Mouse (Mus musculus): ENCODE measurements around the gene Zc3h12a. TPM values are rescaled to one million over a fixed set of nuclear protein-coding genes. Genes with fewer than 3 reads are reported as not detected.

The Zc3h12a gene
- polyA plus RNA-seq, 1 experiment from 2014 or later, result 0.31 TPM

DNA sequence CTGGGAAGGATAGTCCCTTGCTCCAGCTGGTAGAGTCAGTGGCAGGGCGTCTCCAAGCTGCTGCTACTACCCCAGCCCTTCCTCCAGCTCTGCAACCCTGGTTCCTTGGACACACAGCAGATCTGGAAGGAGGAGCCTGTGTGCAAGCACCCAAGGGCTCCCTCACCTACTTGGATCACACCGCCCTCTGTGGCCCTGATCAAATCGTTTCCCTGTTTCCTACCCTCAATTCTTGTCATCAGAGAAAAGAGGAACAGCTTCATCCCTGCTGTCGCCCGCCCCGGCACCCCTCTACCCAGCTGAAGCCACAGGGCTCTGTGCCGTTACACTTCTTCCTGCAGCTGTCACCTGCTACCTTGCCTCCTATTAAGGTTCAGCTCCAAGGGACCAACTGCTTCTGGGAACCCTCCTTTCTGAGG is 9.7 kb downstream of the Zc3h12a start:
- Histone ChIP-seq H3K36me3 (replicated peaks; ENCODE audit: control insufficient read depth, insufficient read depth, low read depth, low read length) (no peaks in the 10 kb centered on the region), H3K4me2 (ENCODE audit: low read depth, low read length) (no peak overlapping the region), H3K9me3 (replicated peaks; ENCODE audit: control insufficient read depth, low read length) (no peaks in the 10 kb centered on the region), H3K4me3 (ENCODE audit: low read depth, low read length) (no peak overlapping the region), H3K27me3 (ENCODE audit: control insufficient read depth, insufficient read depth, low read length) (no peaks in the 10 kb centered on the region), H3K9ac (replicated peaks; ENCODE audit: low read length) (no peak overlapping the region), H3K27ac (replicated peaks; ENCODE audit: low read depth, low read length) (no peak overlapping the region), H3K4me1 (ENCODE audit: control insufficient read depth, insufficient read depth, low read length) (no peaks in the 10 kb centered on the region)
- ATAC-seq (replicated peaks; ENCODE audit: insufficient number of reproducible peaks, low FRiP score, low TSS enrichment, low read depth) (no peak), DNase-seq (ENCODE audit: low spot score) (no peak)
- 88% methylated on average over 7 of the region's 7 CpGs for WGBS

DNA sequence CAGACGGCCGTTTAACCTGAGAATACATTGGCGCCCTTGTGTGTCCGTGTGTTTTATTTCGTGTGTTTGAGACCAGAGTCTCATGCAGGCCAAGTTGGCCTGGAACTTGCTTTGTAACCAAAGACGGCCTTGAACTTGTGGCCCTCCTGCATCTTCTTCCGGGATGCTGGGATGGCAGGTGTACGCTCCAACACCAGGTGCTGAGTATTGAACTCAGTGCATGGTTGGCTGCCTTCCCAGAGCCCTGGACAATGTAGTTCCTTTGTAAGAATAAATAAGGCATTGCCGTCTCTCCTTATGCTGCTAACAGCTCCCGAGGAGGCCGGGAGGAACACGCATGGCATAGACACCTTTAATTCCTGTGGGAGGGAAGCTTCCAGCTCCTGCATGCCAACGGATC is 10.7 kb downstream of the Zc3h12a start:
- no peaks in the 10 kb centered on the region for H3K27me3 ChIP-seq (ENCODE audit: control insufficient read depth, insufficient read depth, low read length)
- no peaks in the 10 kb centered on the region for H3K4me1 ChIP-seq (ENCODE audit: control insufficient read depth, insufficient read depth, low read length)
- WGBS, result 84% methylated on average over 13 of the region's 13 CpGs
- H3K9me3 ChIP-seq (replicated peaks; ENCODE audit: control insufficient read depth, low read length), result no peaks in the 10 kb centered on the region
- no peak overlapping the region for H3K4me3 ChIP-seq (ENCODE audit: low read depth, low read length)
- no peak overlapping the region for H3K9ac ChIP-seq (replicated peaks; ENCODE audit: low read length)
- H3K4me2 ChIP-seq (ENCODE audit: low read depth, low read length), result no peak overlapping the region
- no peaks in the 10 kb centered on the region for H3K36me3 ChIP-seq (replicated peaks; ENCODE audit: control insufficient read depth, insufficient read depth, low read depth, low read length)
- DNase-seq (ENCODE audit: low spot score) (no peak), ATAC-seq (replicated peaks; ENCODE audit: insufficient number of reproducible peaks, low FRiP score, low TSS enrichment, low read depth) (no peak)
- H3K27ac ChIP-seq (replicated peaks; ENCODE audit: low read depth, low read length), result no peak overlapping the region

- Histone ChIP-seq H3K27me3 (ENCODE audit: control insufficient read depth, insufficient read depth, low read length) (no peaks in the 10 kb centered on the region), H3K4me3 (ENCODE audit: low read depth, low read length) (no peak overlapping the region), H3K9me3 (replicated peaks; ENCODE audit: control insufficient read depth, low read length) (no peaks in the 10 kb centered on the region), H3K9ac (replicated peaks; ENCODE audit: low read length) (no peak overlapping the region), H3K36me3 (replicated peaks; ENCODE audit: control insufficient read depth, insufficient read depth, low read depth, low read length) (no peaks in the 10 kb centered on the region), H3K27ac (replicated peaks; ENCODE audit: low read depth, low read length) (no peak overlapping the region), H3K4me1 (ENCODE audit: control insufficient read depth, insufficient read depth, low read length) (no peaks in the 10 kb centered on the region), H3K4me2 (ENCODE audit: low read depth, low read length) (no peak overlapping the region)
- WGBS, result 75% methylated on average over 9 of the region's 9 CpGs
- ATAC-seq (replicated peaks; ENCODE audit: insufficient number of reproducible peaks, low FRiP score, low TSS enrichment, low read depth) (no peak), DNase-seq (ENCODE audit: low spot score) (no peak)
Observed at GRCm38 (mm10) chr4:125116090-125116861, 11.4 kb downstream of the Zc3h12a start.

GRCm38 (mm10) chr4:125115710-125116089 is 11.9 kb downstream of the Zc3h12a start:
- Histone ChIP-seq H3K36me3 (replicated peaks; ENCODE audit: control insufficient read depth, insufficient read depth, low read depth, low read length) (no peaks in the 10 kb centered on the region), H3K4me2 (ENCODE audit: low read depth, low read length) (no peak overlapping the region), H3K9ac (replicated peaks; ENCODE audit: low read length) (no peak overlapping the region; the same call in 1 of the 2 replicates), H3K27me3 (ENCODE audit: control insufficient read depth, insufficient read depth, low read length) (no peaks in the 10 kb centered on the region), H3K4me3 (ENCODE audit: low read depth, low read length) (no peak overlapping the region), H3K4me1 (ENCODE audit: control insufficient read depth, insufficient read depth, low read length) (no peaks in the 10 kb centered on the region), H3K9me3 (replicated peaks; ENCODE audit: control insufficient read depth, low read length) (no peaks in the 10 kb centered on the region), H3K27ac (replicated peaks; ENCODE audit: low read depth, low read length) (no peak overlapping the region)
- DNase-seq (ENCODE audit: low spot score) (no peak), ATAC-seq (replicated peaks; ENCODE audit: insufficient number of reproducible peaks, low FRiP score, low TSS enrichment, low read depth) (no peak)
- 25% methylated on average over 6 of the region's 6 CpGs for WGBS

GRCm38 (mm10) chr4:125115081-125115480 is 12.6 kb downstream of the Zc3h12a start:
- Histone ChIP-seq H3K4me2 (ENCODE audit: low read depth, low read length) (no peak overlapping the region), H3K36me3 (replicated peaks; ENCODE audit: control insufficient read depth, insufficient read depth, low read depth, low read length) (no peaks in the 10 kb centered on the region), H3K9me3 (replicated peaks; ENCODE audit: control insufficient read depth, low read length) (no peaks in the 10 kb centered on the region), H3K27ac (replicated peaks; ENCODE audit: low read depth, low read length) (no peak overlapping the region), H3K4me1 (ENCODE audit: control insufficient read depth, insufficient read depth, low read length) (no peaks in the 10 kb centered on the region), H3K9ac (replicated peaks; ENCODE audit: low read length) (no peak overlapping the region), H3K27me3 (ENCODE audit: control insufficient read depth, insufficient read depth, low read length) (no peaks in the 10 kb centered on the region), H3K4me3 (ENCODE audit: low read depth, low read length) (no peak overlapping the region)
- ATAC-seq (replicated peaks; ENCODE audit: insufficient number of reproducible peaks, low FRiP score, low TSS enrichment, low read depth) (no peak; the same call in 1 of the 2 replicates), DNase-seq (ENCODE audit: low spot score) (no peak)
- WGBS, result 83% methylated on average over 4 of the region's 4 CpGs

GRCm38 (mm10) chr4:125114638-125115037 is 13.0 kb downstream of the Zc3h12a start:
- peak; percentile 81 for DNase-seq (ENCODE audit: low spot score)
- Histone ChIP-seq H3K4me3 (ENCODE audit: low read depth, low read length) (no peak overlapping the region), H3K9ac (replicated peaks; ENCODE audit: low read length) (no peak overlapping the region), H3K27me3 (ENCODE audit: control insufficient read depth, insufficient read depth, low read length) (no peaks in the 10 kb centered on the region), H3K4me1 (ENCODE audit: control insufficient read depth, insufficient read depth, low read length) (no peaks in the 10 kb centered on the region), H3K9me3 (replicated peaks; ENCODE audit: control insufficient read depth, low read length) (no peaks in the 10 kb centered on the region), H3K4me2 (ENCODE audit: low read depth, low read length) (no peak overlapping the region), H3K36me3 (replicated peaks; ENCODE audit: control insufficient read depth, insufficient read depth, low read depth, low read length) (no peaks in the 10 kb centered on the region), H3K27ac (replicated peaks; ENCODE audit: low read depth, low read length) (no peak overlapping the region)
- ATAC-seq (replicated peaks; ENCODE audit: insufficient number of reproducible peaks, low FRiP score, low TSS enrichment, low read depth), result 0 out of 2 replicates have a peak, but pooled peaks have one; percentile 29
- WGBS, result 12% methylated on average over 6 of the region's 6 CpGs

- ATAC-seq (replicated peaks; ENCODE audit: insufficient number of reproducible peaks, low FRiP score, low TSS enrichment, low read depth), result no peak
- Histone ChIP-seq H3K27me3 (ENCODE audit: control insufficient read depth, insufficient read depth, low read length) (no peaks in the 10 kb centered on the region), H3K9me3 (replicated peaks; ENCODE audit: control insufficient read depth, low read length) (no peaks in the 10 kb centered on the region), H3K4me3 (ENCODE audit: low read depth, low read length) (no peak overlapping the region), H3K4me1 (ENCODE audit: control insufficient read depth, insufficient read depth, low read length) (no peaks in the 10 kb centered on the region), H3K4me2 (ENCODE audit: low read depth, low read length) (no peak overlapping the region), H3K9ac (replicated peaks; ENCODE audit: low read length) (no peak overlapping the region), H3K36me3 (replicated peaks; ENCODE audit: control insufficient read depth, insufficient read depth, low read depth, low read length) (peaks cover 3% of the 10 kb centered on the region), H3K27ac (replicated peaks; ENCODE audit: low read depth, low read length) (no peak overlapping the region)
- no peak for DNase-seq (ENCODE audit: low spot score)
- 91% methylated on average over 9 of the region's 9 CpGs for WGBS
Observed at GRCm38 (mm10) chr4:125105354-125105753, 22.3 kb downstream of the Zc3h12a start.

DNA sequence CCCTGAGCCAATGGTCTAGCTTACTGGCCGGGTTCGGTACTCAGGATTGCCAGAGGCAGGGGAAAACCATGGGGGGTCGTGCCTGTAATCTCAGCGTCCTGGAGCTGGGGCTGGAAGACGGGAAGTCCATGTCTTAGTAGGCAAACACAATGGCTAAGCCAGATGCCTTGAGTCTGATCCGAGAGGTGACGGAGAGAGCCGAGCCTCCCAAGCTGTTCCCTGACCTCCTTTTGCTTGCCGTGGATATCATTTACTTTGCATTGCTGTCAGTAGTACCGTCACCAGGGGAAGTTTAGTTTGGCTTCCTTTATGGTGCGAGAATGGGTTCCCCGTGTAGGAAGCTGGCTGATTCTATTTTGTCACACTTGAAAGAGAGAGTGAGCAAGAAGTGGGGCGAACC is 26.3 kb downstream of the Zc3h12a start:
- DNase-seq (ENCODE audit: low spot score) (no peak), ATAC-seq (replicated peaks; ENCODE audit: insufficient number of reproducible peaks, low FRiP score, low TSS enrichment, low read depth) (no peak)
- WGBS, result 66% methylated on average over 13 of the region's 13 CpGs
- Histone ChIP-seq H3K9ac (replicated peaks; ENCODE audit: low read length) (no peak overlapping the region), H3K4me3 (ENCODE audit: low read depth, low read length) (no peak overlapping the region), H3K27me3 (ENCODE audit: control insufficient read depth, insufficient read depth, low read length) (no peaks in the 10 kb centered on the region), H3K4me1 (ENCODE audit: control insufficient read depth, insufficient read depth, low read length) (no peaks in the 10 kb centered on the region), H3K9me3 (replicated peaks; ENCODE audit: control insufficient read depth, low read length) (no peaks in the 10 kb centered on the region), H3K4me2 (ENCODE audit: low read depth, low read length) (no peak overlapping the region), H3K27ac (replicated peaks; ENCODE audit: low read depth, low read length) (no peak overlapping the region), H3K36me3 (replicated peaks; ENCODE audit: control insufficient read depth, insufficient read depth, low read depth, low read length) (peaks cover 3% of the 10 kb centered on the region)

Measured in embryonic facial prominence, embryonic 11.5 days (tissue).